Mouse (Mus musculus) forebrain, embryonic 13.5 days (tissue): ENCODE results near the gene Try5. TPM values are rescaled to one million over a fixed set of nuclear protein-coding genes. Genes with fewer than 3 reads are reported as not detected.
"Not testable (repeated sequence)": the region's sequence is repeated elsewhere in the genome, so short reads cannot be mapped to it uniquely, and the experiment has no call there.

ENCODE experiments used
- ATAC-seq: fragments of 200-750 bp; cut with Nextera tagmentation; 2 replicates; pipeline ENCODE4 v1.8.0; 2017
- H3K27ac ChIP-seq: fragments of 300-500 bp; sonication (generic); 2 replicates; pipeline ENCODE4 v1.5.1; 2015; ENCODE audit warnings: inconsistent platforms, mild to moderate bottlenecking, moderate library complexity
- H3K27me3 ChIP-seq: fragments of 300-500 bp; sonication (generic); 2 replicates; pipeline ENCODE4 v1.6.1; 2015; ENCODE audit warnings: mild to moderate bottlenecking, inconsistent platforms
- H3K36me3 ChIP-seq: fragments of 300-500 bp; sonication (generic); 2 replicates; pipeline ENCODE4 v1.6.1; 2015; ENCODE audit warnings: mild to moderate bottlenecking, inconsistent platforms; ENCODE audit not compliant: poor library complexity, severe bottlenecking
- H3K4me1 ChIP-seq: fragments of 300-500 bp; sonication (generic); 2 replicates; pipeline ENCODE4 v1.6.1; 2015; ENCODE audit warnings: inconsistent platforms
- H3K4me2 ChIP-seq: fragments of 300-500 bp; sonication (generic); 2 replicates; pipeline ENCODE4 v1.6.1; 2015; ENCODE audit warnings: inconsistent platforms, mild to moderate bottlenecking, moderate library complexity
- H3K4me3 ChIP-seq: fragments of 300-500 bp; sonication (generic); 2 replicates; pipeline ENCODE4 v1.5.1; 2015; ENCODE audit warnings: mild to moderate bottlenecking, inconsistent platforms
- H3K9ac ChIP-seq: fragments of 300-500 bp; sonication (generic); 2 replicates; pipeline ENCODE4 v1.6.1; 2015; ENCODE audit warnings: mild to moderate bottlenecking, inconsistent platforms
- H3K9me3 ChIP-seq: fragments of 300-500 bp; sonication (generic); replicated peaks from 2 replicates; pipeline ENCODE4 v1.6.1; 2016; ENCODE audit warnings: inconsistent platforms
- WGBS: fragments of 180-500 bp; shearing (Covaris S2); methylation state at CpG from one replicate; pipeline ENCODE4 v1.1.7; 2015; 5-methylcytosine and 5-hydroxymethylcytosine counted together
- polyA plus RNA-seq: library from polyadenylated mRNA; unstranded; fragments of >200 nt; fragmentation: Nextera tagmentation; extraction: Ambion mirVana; gene quantifications from 2 replicates; pipeline ENCODE4 v1.2.1, GENCODE M21; 2015

The Try5 gene
- polyA plus RNA-seq, result not detected in 2 replicates

GRCm38 (mm10) chr6:41316741-41317140 is at the start of gene Try5:
Gene Try5, minus strand, starts transcription at chr6:41316841.
- not testable (repeated sequence) for H3K9ac ChIP-seq, H3K4me2 ChIP-seq, H3K4me1 ChIP-seq, H3K27me3 ChIP-seq, ATAC-seq, H3K27ac ChIP-seq, H3K4me3 ChIP-seq, H3K36me3 ChIP-seq, H3K9me3 ChIP-seq
- WGBS, result 75% methylated on average over 3 of the region's 3 CpGs

GRCm38 (mm10) chr6:41353932-41354331 is 37.3 kb upstream of the Try5 start, which contains the start of gene Try10:
Gene Try10, plus strand, starts transcription at chr6:41354105.
- no peaks in the 10 kb centered on the region for H3K4me1 ChIP-seq
- H3K9me3 ChIP-seq, result no peaks in the 10 kb centered on the region
- no peaks in the 10 kb centered on the region for H3K27me3 ChIP-seq
- no peak for ATAC-seq
- H3K4me3 ChIP-seq, result no peak within 1 kb of the TSS
- no peaks in the 10 kb centered on the region for H3K36me3 ChIP-seq
- no peak within 1 kb of the TSS for H3K9ac ChIP-seq
- WGBS, result 84% methylated on average over 2 of the region's 2 CpGs
- H3K4me2 ChIP-seq, result no peak within 1 kb of the TSS
- no peak within 1 kb of the TSS for H3K27ac ChIP-seq

DNA sequence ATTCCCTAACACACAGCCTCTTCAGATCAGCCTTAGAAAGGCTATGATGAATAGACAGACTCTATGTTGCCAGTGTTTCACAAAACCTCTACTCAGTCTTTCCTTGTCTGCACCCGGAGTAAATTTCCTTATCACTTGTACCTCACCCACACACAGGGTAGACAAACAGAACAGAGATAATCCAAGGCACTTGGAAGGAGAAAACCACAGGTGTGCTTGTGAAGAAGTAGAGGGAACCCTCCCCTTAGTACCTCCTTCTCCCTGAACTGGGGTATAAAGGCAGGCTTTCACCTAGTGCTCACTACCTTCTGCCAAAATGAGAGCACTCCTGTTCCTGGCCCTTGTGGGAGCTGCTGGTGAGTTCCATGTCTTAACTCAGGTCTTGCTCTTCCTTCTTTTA is 14.7 kb downstream of the Try5 start, which contains the start of gene Try4:
TSS of gene Try4 (plus strand) at position 301 of the 400 bp plus-strand sequence.
- H3K4me2 ChIP-seq, result no peak within 1 kb of the TSS
- no peak within 1 kb of the TSS for H3K4me3 ChIP-seq
- no peaks in the 10 kb centered on the region for H3K27me3 ChIP-seq
- no peak for ATAC-seq
- H3K36me3 ChIP-seq, result no peaks in the 10 kb centered on the region
- H3K9me3 ChIP-seq, result no peaks in the 10 kb centered on the region
- no peak within 1 kb of the TSS for H3K9ac ChIP-seq
- WGBS, result 85% methylated on average over 1 of the region's 1 CpGs
- H3K4me1 ChIP-seq, result no peaks in the 10 kb centered on the region
- no peak within 1 kb of the TSS for H3K27ac ChIP-seq

GRCm38 (mm10) chr6:41298255-41298654 is 18.4 kb downstream of the Try5 start:
- Histone ChIP-seq H3K4me1 (no peaks in the 10 kb centered on the region), H3K9ac (no peak overlapping the region), H3K27me3 (no peaks in the 10 kb centered on the region), H3K4me2 (no peak overlapping the region), H3K9me3 (no peaks in the 10 kb centered on the region), H3K4me3 (no peak overlapping the region), H3K27ac (no peak overlapping the region), H3K36me3 (no peaks in the 10 kb centered on the region)
- ATAC-seq, result no peak
- WGBS, result 14% methylated on average over 1 of the region's 1 CpGs

DNA sequence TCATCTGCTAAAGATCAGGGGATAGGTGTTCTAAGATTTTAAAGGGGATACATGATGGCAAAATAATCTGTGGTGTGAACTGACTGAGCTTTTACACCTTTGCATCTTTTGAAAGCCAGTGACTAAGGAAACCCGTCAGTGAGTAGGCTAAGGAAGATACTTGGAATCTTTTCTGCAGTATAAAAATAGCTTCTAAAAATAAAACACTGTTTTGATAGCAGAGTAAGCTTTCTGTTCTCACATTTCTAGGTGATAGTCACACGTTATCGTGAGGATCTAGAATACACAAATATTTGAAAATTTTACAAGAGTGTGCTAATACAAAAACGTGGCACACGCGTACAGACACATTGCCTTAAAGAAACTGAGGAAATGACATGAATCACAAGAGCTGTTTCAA is 50.5 kb downstream of the Try5 start:
- Histone ChIP-seq H3K4me2 (no peak overlapping the region), H3K36me3 (no peaks in the 10 kb centered on the region), H3K27me3 (no peaks in the 10 kb centered on the region), H3K4me3 (no peak overlapping the region), H3K27ac (no peak overlapping the region), H3K9ac (no peak overlapping the region), H3K4me1 (no peaks in the 10 kb centered on the region), H3K9me3 (no peaks in the 10 kb centered on the region; the same call in 1 of the 2 replicates)
- WGBS, result 88% methylated on average over 6 of the region's 6 CpGs
- no peak for ATAC-seq

DNA sequence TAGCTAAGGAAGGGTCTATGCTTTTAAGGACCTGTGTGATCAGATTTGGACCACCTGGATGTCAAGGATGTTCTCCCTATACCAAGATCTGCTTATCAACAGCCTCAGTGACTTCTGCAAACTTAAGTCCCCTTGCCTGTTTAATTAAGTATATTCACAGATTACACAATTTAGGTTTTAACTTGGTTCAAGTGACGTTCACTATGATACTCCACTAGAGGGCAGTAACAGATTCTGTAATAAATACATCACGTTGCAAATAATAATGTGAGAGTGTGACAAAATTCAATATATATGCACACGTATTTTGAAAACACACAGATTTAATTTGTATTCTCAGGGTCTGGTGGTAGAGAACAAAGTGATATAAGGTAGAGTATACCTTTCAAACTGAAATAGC is 53.8 kb downstream of the Try5 start:
- no peaks in the 10 kb centered on the region for H3K4me1 ChIP-seq
- ATAC-seq, result no peak
- H3K9ac ChIP-seq, result no peak overlapping the region
- H3K4me3 ChIP-seq, result no peak overlapping the region
- H3K4me2 ChIP-seq, result no peak overlapping the region
- no peaks in the 10 kb centered on the region for H3K27me3 ChIP-seq
- no peak overlapping the region for H3K27ac ChIP-seq
- no peaks in the 10 kb centered on the region; the same call in 1 of the 2 replicates for H3K9me3 ChIP-seq
- H3K36me3 ChIP-seq, result no peaks in the 10 kb centered on the region
- 37% methylated on average over 3 of the region's 3 CpGs for WGBS

Other genes starting within 250 kb of the Try5 start
- gene Try4, start 14.6 kb downstream of the Try5 start, polyA plus RNA-seq, result not detected in 2 replicates
- not detected in 2 replicates for gene Try10, start 37.3 kb upstream of the Try5 start, polyA plus RNA-seq
- not detected in 2 replicates for gene Prss3, start 60.8 kb upstream of the Try5 start, polyA plus RNA-seq
- not detected in 2 replicates for gene Gm5771, start 75.5 kb upstream of the Try5 start, polyA plus RNA-seq
- not detected in 2 replicates for gene Gm10334, start 129.3 kb upstream of the Try5 start, polyA plus RNA-seq
- 0.34 TPM in 1 of 2 replicates, not detected in the other for gene Prss1, start 142.1 kb upstream of the Try5 start, polyA plus RNA-seq
- gene Prss2, start 204.9 kb upstream of the Try5 start, polyA plus RNA-seq, result not detected in 2 replicates